Mouse (Mus musculus) neutrophil, adult 5-6 weeks (primary cell): ENCODE data around the gene Muc13. TPM values are rescaled to one million over a fixed set of nuclear protein-coding genes. Genes with fewer than 3 reads are reported as not detected.

ENCODE experiments used
- ATAC-seq: fragments of 151-379, 151-347 bp; 2 replicates; pipeline ENCODE4 v1.8.0; 2017; ENCODE audit warnings: mild to moderate bottlenecking, moderate TSS enrichment; ENCODE audit not compliant: insufficient number of reproducible peaks, poor library complexity, low FRiP score, severe bottlenecking; ENCODE audit errors: extremely low read depth
- total RNA-seq: library from RNA; stranded (forward); fragments of 200-1000 nt; gene quantifications from 2 replicates; pipeline ENCODE4 v1.2.3, GENCODE M21; 2017

Gene Muc13
- total RNA-seq, 1 experiment from 2014 or later, result 0.81 TPM

DNA sequence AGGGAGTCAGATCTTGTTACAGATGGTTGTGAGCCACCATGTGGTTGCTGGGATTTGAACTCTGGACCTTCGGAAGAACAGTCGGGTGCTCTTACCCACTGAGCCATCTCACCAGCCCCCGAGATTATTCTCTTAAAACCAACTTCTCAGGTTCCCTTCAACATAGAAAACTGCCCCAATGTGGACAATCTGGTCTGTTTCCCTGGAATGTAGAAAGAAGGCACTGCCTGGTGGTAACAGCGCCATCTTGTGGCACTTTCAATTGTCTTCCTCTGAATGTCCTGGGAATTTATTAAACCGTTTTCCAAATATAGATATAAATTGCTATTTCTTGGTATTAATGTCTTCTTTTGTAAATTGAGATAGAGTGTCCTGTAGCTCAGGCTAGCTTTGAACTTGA lies 4.0 kb downstream of the Muc13 start:
- ATAC-seq, result no peak

GRCm38 (mm10) chr16:33810002-33810401 lies 16.2 kb downstream of the Muc13 start:
- ATAC-seq, result 0 out of 2 replicates have a peak, but pooled peaks have one; percentile 41

DNA sequence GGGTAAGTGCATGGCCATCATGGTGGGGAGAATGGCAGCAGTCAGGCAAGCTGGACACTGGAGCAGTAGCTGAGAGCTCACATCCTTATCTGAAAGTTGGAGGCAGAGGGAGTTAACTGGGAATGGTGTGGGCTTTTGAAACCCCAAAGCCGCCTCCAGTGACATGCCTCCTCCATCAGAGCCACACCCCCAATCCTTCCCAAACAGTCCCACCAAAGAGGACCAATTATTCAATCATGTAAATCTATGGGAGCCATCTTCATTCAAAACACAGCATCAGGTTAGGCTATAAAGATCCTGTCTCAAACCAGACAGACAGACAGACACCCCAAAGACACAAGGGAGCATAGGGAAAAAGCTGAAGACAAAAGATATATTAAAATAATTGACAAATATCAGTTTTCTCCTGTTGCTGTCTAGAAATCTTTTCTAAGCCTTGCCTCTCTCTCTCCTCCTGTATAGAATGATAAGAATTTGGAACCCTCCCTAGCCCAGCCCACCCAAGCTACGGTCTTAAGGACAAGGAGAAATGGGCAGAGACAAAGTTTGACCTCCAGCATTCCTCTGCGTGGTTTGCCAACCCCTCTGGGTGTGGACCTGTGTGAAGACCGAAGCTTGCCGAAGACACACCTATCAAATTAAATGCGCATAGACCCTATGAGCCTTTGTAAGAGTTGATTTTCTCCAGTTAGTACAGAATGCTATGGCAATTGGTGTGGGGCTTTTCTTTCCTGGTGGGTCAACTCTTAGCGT lies 24.8 kb downstream of the Muc13 start:
- ATAC-seq, result no peak

DNA sequence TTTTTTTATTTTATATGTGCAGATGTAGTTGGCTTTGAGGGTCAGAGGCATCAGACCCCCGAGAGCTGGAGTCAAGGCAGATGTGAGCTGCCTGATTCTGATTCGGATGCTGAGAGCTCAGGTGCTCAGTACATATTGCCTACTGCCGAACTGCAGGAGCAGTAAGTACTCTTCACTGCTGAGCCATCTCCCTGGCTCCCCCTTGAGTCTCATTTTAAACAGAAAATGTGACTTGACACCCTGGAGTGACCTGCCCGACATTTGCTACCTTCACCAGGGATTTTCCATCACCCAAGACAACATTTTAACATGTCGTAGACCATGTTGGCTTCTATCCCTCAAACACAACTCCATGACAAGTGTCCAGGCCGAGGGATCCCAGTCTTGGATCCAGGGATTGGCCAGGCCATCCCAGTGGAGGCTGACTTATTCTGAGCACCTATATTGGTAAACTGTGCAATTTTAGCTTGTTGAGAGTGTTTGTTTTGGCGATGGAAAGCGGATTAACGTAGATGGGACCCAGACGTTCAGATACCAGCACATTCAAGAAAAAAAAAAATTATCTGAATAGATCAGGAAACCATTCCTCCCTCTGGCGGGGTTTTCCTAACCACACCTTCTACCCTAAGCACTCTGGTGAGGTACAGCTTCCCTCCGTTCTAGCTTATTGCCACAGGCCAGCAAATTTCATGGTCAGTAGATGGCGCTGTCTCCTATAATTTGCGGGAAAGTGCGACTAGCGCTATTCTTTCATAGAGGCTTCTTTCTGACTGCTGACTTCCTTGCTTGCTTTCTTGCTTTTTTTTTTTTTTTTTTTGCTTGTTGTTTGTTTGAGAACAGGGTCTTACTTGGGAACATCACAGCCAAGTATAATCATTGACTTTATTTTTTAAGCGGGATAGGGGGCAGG lies 26.7 kb downstream of the Muc13 start:
- ATAC-seq, result peak; percentile 81; the same call in 1 of the 2 replicates

- no peak for ATAC-seq
These were observed 30.8 kb downstream of the Muc13 start for GRCm38 (mm10) chr16:33824603-33825002.

GRCm38 (mm10) chr16:33828496-33828895 lies 34.7 kb downstream of the Muc13 start:
- no peak for ATAC-seq

DNA sequence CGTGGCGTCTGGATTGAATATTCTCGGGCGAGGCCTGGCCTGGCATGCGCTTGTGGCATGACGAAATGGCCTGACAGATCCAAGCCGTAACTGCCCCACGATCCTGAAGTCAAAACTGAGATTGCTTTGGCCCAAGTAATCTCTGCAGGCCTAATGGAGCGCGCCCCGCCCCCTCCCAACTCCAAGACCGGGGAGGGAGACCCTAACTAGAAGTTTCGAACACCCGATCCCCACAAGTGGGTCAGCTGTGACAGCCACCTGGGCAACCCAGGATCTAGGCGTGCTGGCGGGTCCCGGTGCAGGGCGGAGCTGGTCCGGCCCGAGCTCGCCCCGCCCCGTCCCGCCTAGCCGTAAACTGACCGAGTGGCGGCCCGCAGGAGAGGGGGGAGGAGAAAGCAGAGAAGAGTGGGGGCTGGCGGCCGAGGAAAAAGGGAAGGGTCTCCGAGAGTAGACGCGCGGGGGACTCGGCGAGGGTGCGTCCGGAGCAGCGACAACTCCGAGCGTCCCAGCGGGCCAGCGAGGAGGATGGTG lies 35.5 kb downstream of the Muc13 start, which contains the start of gene Itgb5:
Itgb5 (plus strand) TSS at position 365 of the 531 bp plus-strand sequence.
- ATAC-seq, result peak; percentile 14; the same call in 1 of the 2 replicates

- ATAC-seq, result 0 out of 2 replicates have a peak, but pooled peaks have one; percentile 16
These were observed 36.1 kb downstream of the Muc13 start for GRCm38 (mm10) chr16:33829842-33830511.

GRCm38 (mm10) chr16:33830512-33831105 lies 36.8 kb downstream of the Muc13 start:
- ATAC-seq, result no peak

- no peak for ATAC-seq
These were observed 38.2 kb downstream of the Muc13 start for GRCm38 (mm10) chr16:33832057-33832456.

- 0 out of 2 replicates have a peak, but pooled peaks have one; percentile 22 for ATAC-seq
These were observed 39.0 kb downstream of the Muc13 start for GRCm38 (mm10) chr16:33832728-33833428.

GRCm38 (mm10) chr16:33833429-33833753 lies 39.6 kb downstream of the Muc13 start:
- no peak for ATAC-seq

- ATAC-seq, result no peak
These were observed 40.1 kb downstream of the Muc13 start for GRCm38 (mm10) chr16:33833781-33834482.

DNA sequence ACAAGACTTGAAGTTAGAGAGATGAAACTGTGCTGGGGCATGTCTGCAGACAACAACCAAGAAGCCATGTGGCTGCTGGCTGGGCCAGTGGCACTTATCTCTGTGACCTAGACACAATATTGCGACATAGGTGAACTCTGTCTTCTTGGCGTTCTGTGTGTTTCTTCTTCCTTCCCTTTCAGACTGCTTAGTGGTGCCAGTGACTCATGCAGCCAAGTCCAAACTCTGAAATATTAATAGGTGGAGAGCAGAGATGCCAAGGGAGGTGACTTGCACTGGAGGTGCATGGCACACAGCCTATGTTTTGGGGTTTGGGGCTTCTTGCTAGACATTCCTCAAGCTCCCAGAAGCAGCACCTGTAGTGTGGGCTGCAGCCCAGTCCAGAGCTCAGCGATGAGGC lies 42.8 kb downstream of the Muc13 start:
- no peak for ATAC-seq

DNA sequence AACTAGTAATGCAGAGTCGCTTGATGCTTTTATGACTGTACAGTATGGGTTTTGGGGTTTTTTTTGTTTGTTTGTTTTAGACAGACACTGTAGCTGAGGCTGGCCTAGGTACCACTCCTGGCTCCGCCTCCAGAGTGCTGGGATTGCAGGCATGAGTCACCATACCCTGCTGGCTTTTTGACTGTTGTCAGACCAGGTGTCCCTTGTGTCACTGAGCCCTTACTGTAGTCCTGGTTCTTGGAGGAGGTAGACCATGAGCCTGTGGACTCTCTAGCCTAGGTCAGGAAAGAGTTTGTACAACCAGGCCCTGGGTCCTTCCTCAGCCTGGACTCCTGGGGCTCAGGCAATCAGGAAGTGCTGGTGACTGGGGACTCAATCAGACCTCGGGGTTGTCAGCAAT lies 43.4 kb downstream of the Muc13 start:
- no peak for ATAC-seq

GRCm38 (mm10) chr16:33840616-33841015 lies 46.8 kb downstream of the Muc13 start:
- ATAC-seq, result no peak

DNA sequence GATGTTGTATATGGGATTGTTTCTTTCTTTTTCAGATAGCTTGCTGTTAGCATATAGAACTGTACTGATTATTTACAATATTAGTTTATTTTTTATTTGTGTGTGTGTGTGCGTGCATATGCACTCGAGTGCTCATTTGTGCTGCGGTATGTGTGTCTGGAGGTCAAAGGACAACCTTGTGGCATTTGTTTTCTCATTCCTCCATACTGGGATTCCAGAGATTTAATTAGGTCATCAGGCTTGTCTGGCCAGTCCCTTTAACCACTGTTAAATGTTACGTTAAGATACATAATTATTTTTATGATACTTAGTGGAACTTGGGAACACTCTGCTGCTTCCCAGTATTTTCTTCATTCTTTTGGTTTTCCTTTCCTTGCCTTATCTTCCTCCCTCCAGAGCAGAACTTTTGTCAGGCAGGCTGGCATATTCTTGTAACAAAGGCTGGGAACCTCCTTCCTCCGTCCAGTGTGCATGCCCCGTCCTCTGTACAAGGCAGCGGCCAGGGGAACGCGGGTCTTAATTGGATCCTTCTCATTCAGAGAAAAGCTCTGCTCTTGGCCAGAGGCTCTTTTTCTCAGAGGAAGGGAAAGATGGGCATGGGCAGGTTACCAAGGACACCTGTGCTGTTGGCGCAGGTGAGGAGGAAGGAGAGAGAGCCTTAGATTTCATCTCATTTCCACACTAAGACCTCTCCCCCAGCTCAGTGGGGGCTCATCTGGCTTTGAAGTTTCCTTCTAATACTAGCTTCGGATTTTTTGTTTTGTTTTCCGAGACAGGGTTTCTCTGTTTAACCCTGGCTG lies 48.4 kb downstream of the Muc13 start:
- ATAC-seq, result no peak
